9 mouse cellular contexts compared by ENCODE assay signal in genomic region chr2:28524406-28524805, GRCm38 (mm10). TPM values are rescaled to one million over a fixed set of nuclear protein-coding genes. Genes with fewer than 3 reads are reported as not detected.
A peak's percentile ranks its signal among the peaks of the same experiment; 100 is the strongest.
DNase-seq lines count a peak whose midpoint lies in the region; ATAC-seq and TF ChIP-seq lines count a peak whose summit lies in the region.
"Had no signal": no experiment of that assay in that cellular context is flagged by ENCODE, and none has a peak within 500 bp of the region (broad histone marks: within the 10 kb centered on the region; RNA-seq: fewer than 3 reads in every experiment).

No protein-coding gene starts in this region.

- WGBS in kidney, postnatal 0 days: 85% methylated on average over 10 of the region's 10 CpGs
- 77% methylated on average over 10 of the region's 10 CpGs for WGBS in forebrain, embryonic 15.5 days
- WGBS in midbrain, postnatal 0 days: 80% methylated on average over 10 of the region's 10 CpGs

- H3K9ac ChIP-seq in kidney, postnatal 0 days (ENCODE audit: low read depth, low read length): no peak overlapping the region
- no peak overlapping the region for H3K9ac ChIP-seq in forebrain, embryonic 15.5 days (replicated peaks)
- H3K9ac ChIP-seq in midbrain, postnatal 0 days (replicated peaks; ENCODE audit: low read length, poor library complexity, severe bottlenecking): no peak overlapping the region
- H3K9ac ChIP-seq: liver, embryonic 15.5 days had no signal

- no peak for ATAC-seq in kidney, postnatal 0 days (replicated peaks; ENCODE audit: low FRiP score, low read depth)
- no peak for ATAC-seq in forebrain, embryonic 15.5 days (replicated peaks)
- ATAC-seq in midbrain, postnatal 0 days (ENCODE audit: low FRiP score): no peak
- ATAC-seq in megakaryocyte-erythroid progenitor cell, adult 5-6 weeks (replicated peaks; ENCODE audit: low FRiP score, low TSS enrichment, poor library complexity, severe bottlenecking): no peak

- no peaks in the 10 kb centered on the region for H3K9me3 ChIP-seq in kidney, postnatal 0 days (replicated peaks; ENCODE audit: low read length)
- H3K9me3 ChIP-seq in forebrain, embryonic 15.5 days: no peaks in the 10 kb centered on the region
- no peaks in the 10 kb centered on the region for H3K9me3 ChIP-seq in midbrain, postnatal 0 days (ENCODE audit: low read length)
- H3K9me3 ChIP-seq: liver, embryonic 15.5 days had no signal

- H3K4me3 ChIP-seq in kidney, postnatal 0 days (replicated peaks; ENCODE audit: low read depth, low read length): no peak overlapping the region
- H3K4me3 ChIP-seq in forebrain, embryonic 15.5 days: no peak overlapping the region
- no peak overlapping the region for H3K4me3 ChIP-seq in midbrain, postnatal 0 days (ENCODE audit: low read depth, low read length)
- H3K4me3 ChIP-seq: liver, embryonic 15.5 days had no signal

- H3K36me3 ChIP-seq in kidney, postnatal 0 days (ENCODE audit: insufficient read depth, low read length): no peaks in the 10 kb centered on the region
- peaks cover 5% of the 10 kb centered on the region; the same call in 1 of the 2 replicates for H3K36me3 ChIP-seq in forebrain, embryonic 15.5 days
- peaks cover 19% of the 10 kb centered on the region for H3K36me3 ChIP-seq in midbrain, postnatal 0 days (ENCODE audit: insufficient read depth, low read length)
- H3K36me3 ChIP-seq: liver, embryonic 15.5 days had no signal

- peak overlapping the region; percentile 69; the same call in 1 of the 2 replicates for H3K27ac ChIP-seq in kidney, postnatal 0 days
- peak overlapping the region; percentile 81 for H3K27ac ChIP-seq in forebrain, embryonic 15.5 days (replicated peaks)
- 0 out of 2 replicates have a peak overlapping the region, but pooled peaks have one; percentile 48 for H3K27ac ChIP-seq in midbrain, postnatal 0 days (ENCODE audit: low read depth, low read length)

- no peak for TF ChIP-seq CTCF in kidney, postnatal 0 days (IDR thresholded peaks at IDR 0.05; ENCODE audit: low read depth)
- TF ChIP-seq CTCF in midbrain, postnatal 0 days (IDR thresholded peaks at IDR 0.05): no peak

- DNase-seq in kidney, postnatal 0 days (ENCODE audit: low spot score): no peak
- DNase-seq in kidney, adult 11 months: no peak
- DNase-seq in adrenal gland, postnatal 14 days: peak; percentile 67
- DNase-seq in midbrain, postnatal 0 days (ENCODE audit: low spot score): no peak
- no peak for DNase-seq in T-cell, adult 2 months (ENCODE audit: low spot score)
- no peak for DNase-seq in lung, postnatal 14 days

- no peaks in the 10 kb centered on the region for H3K27me3 ChIP-seq in kidney, postnatal 0 days (ENCODE audit: insufficient read depth, low read length)
- H3K27me3 ChIP-seq in forebrain, embryonic 15.5 days: no peaks in the 10 kb centered on the region
- no peaks in the 10 kb centered on the region for H3K27me3 ChIP-seq in midbrain, postnatal 0 days (ENCODE audit: insufficient read depth, low read length)
- H3K27me3 ChIP-seq: liver, embryonic 15.5 days had no signal

- H3K4me1 ChIP-seq in kidney, postnatal 0 days (replicated peaks; ENCODE audit: insufficient read depth, low read length): peaks cover 25% of the 10 kb centered on the region; the same call in 1 of the 2 replicates
- peaks cover 83% of the 10 kb centered on the region for H3K4me1 ChIP-seq in forebrain, embryonic 15.5 days
- peaks cover 26% of the 10 kb centered on the region; the same call in 1 of the 2 replicates for H3K4me1 ChIP-seq in midbrain, postnatal 0 days (ENCODE audit: insufficient read depth, low read length)

- H3K4me2 ChIP-seq in kidney, postnatal 0 days (ENCODE audit: low read length): no peak overlapping the region
- H3K4me2 ChIP-seq in forebrain, embryonic 15.5 days (replicated peaks): no peak overlapping the region
- H3K4me2 ChIP-seq in midbrain, postnatal 0 days (ENCODE audit: low read depth, low read length, poor library complexity, severe bottlenecking): no peak overlapping the region
- H3K4me2 ChIP-seq: liver, embryonic 15.5 days had no signal

RNA-seq across cellular contexts. Expression of gene Ralgds, which starts 11.5 kb away (rescaled TPM):
- polyA plus RNA-seq in kidney, postnatal 0 days (2015; fragmentation: Nextera tagmentation; extraction: Ambion mirVana): 16.0 and 18.1 TPM in 2 replicates
- 27.0 and 35.9 TPM in 2 replicates for total RNA-seq in adrenal gland, postnatal 14 days (2021)
- 84.6 and 87.8 TPM in 2 replicates for polyA plus RNA-seq in forebrain, embryonic 15.5 days (2015; fragmentation: Nextera tagmentation; extraction: Ambion mirVana)
- 212 and 292 TPM in 2 replicates for total RNA-seq in midbrain, postnatal 0 days (2014; rRNA removed)
- 82.1 and 84.6 TPM in 2 replicates for polyA plus RNA-seq in midbrain, postnatal 0 days (2015; fragmentation: Nextera tagmentation; extraction: Ambion mirVana)
- total RNA-seq in megakaryocyte-erythroid progenitor cell, adult 5-6 weeks (2014; fragmentation: Nextera tagmentation): 1.7 and 5.5 TPM in 2 replicates
- total RNA-seq in megakaryocyte-erythroid progenitor cell, adult 5-6 weeks (2017): 0.56 and 0.88 TPM in 2 replicates

RNA-seq across cellular contexts. Expression of gene Gm10134, which starts 18.5 kb away (rescaled TPM):
- polyA plus RNA-seq in kidney, postnatal 0 days (2015; fragmentation: Nextera tagmentation; extraction: Ambion mirVana): 10.2 and 11.1 TPM in 2 replicates
- total RNA-seq in adrenal gland, postnatal 14 days (2021): 1.1 and 3.2 TPM in 2 replicates
- polyA plus RNA-seq in forebrain, embryonic 15.5 days (2015; fragmentation: Nextera tagmentation; extraction: Ambion mirVana): 0.60 and 0.92 TPM in 2 replicates
- total RNA-seq in midbrain, postnatal 0 days (2014; rRNA removed): not detected in 2 replicates
- polyA plus RNA-seq in midbrain, postnatal 0 days (2015; fragmentation: Nextera tagmentation; extraction: Ambion mirVana): 3.6 and 4.0 TPM in 2 replicates
- not detected in 2 replicates for total RNA-seq in megakaryocyte-erythroid progenitor cell, adult 5-6 weeks (2014; fragmentation: Nextera tagmentation)
- not detected in 2 replicates for total RNA-seq in megakaryocyte-erythroid progenitor cell, adult 5-6 weeks (2017)

RNA-seq across cellular contexts. Expression of gene Gbgt1, which starts 27.7 kb away (rescaled TPM):
- polyA plus RNA-seq in kidney, postnatal 0 days (2015; fragmentation: Nextera tagmentation; extraction: Ambion mirVana): 2.4 and 3.8 TPM in 2 replicates
- 3.3 and 5.1 TPM in 2 replicates for total RNA-seq in adrenal gland, postnatal 14 days (2021)
- 0.50 and 0.68 TPM in 2 replicates for polyA plus RNA-seq in forebrain, embryonic 15.5 days (2015; fragmentation: Nextera tagmentation; extraction: Ambion mirVana)
- total RNA-seq in midbrain, postnatal 0 days (2014; rRNA removed): 3.3 and 5.4 TPM in 2 replicates
- polyA plus RNA-seq in midbrain, postnatal 0 days (2015; fragmentation: Nextera tagmentation; extraction: Ambion mirVana): 0.75 and 0.81 TPM in 2 replicates
- total RNA-seq in megakaryocyte-erythroid progenitor cell, adult 5-6 weeks (2014; fragmentation: Nextera tagmentation): not detected in 2 replicates
- not detected in 2 replicates for total RNA-seq in megakaryocyte-erythroid progenitor cell, adult 5-6 weeks (2017)

RNA-seq across cellular contexts. Expression of gene Cel, which starts 38.8 kb away (rescaled TPM):
- polyA plus RNA-seq in kidney, postnatal 0 days (2015; fragmentation: Nextera tagmentation; extraction: Ambion mirVana): not detected in 2 replicates
- 0.15 TPM in 1 of 2 replicates, not detected in the other for total RNA-seq in adrenal gland, postnatal 14 days (2021)
- 0.10 TPM in 1 of 2 replicates, not detected in the other for polyA plus RNA-seq in forebrain, embryonic 15.5 days (2015; fragmentation: Nextera tagmentation; extraction: Ambion mirVana)
- not detected in 2 replicates for total RNA-seq in midbrain, postnatal 0 days (2014; rRNA removed)
- not detected in 2 replicates for polyA plus RNA-seq in midbrain, postnatal 0 days (2015; fragmentation: Nextera tagmentation; extraction: Ambion mirVana)
- not detected in 2 replicates for total RNA-seq in megakaryocyte-erythroid progenitor cell, adult 5-6 weeks (2014; fragmentation: Nextera tagmentation)
- not detected in 2 replicates for total RNA-seq in megakaryocyte-erythroid progenitor cell, adult 5-6 weeks (2017)

RNA-seq across cellular contexts. Expression of gene Mrps2, which starts 56.5 kb away (rescaled TPM):
- polyA plus RNA-seq in kidney, postnatal 0 days (2015; fragmentation: Nextera tagmentation; extraction: Ambion mirVana): 51.9 and 54.1 TPM in 2 replicates
- 70.8 and 73.7 TPM in 2 replicates for total RNA-seq in adrenal gland, postnatal 14 days (2021)
- 49.5 and 49.6 TPM in 2 replicates for polyA plus RNA-seq in forebrain, embryonic 15.5 days (2015; fragmentation: Nextera tagmentation; extraction: Ambion mirVana)
- 27.7 and 28.2 TPM in 2 replicates for total RNA-seq in midbrain, postnatal 0 days (2014; rRNA removed)
- 38.3 and 42.3 TPM in 2 replicates for polyA plus RNA-seq in midbrain, postnatal 0 days (2015; fragmentation: Nextera tagmentation; extraction: Ambion mirVana)
- 48.2 and 49.4 TPM in 2 replicates for total RNA-seq in megakaryocyte-erythroid progenitor cell, adult 5-6 weeks (2014; fragmentation: Nextera tagmentation)
- 35.3 and 37.8 TPM in 2 replicates for total RNA-seq in megakaryocyte-erythroid progenitor cell, adult 5-6 weeks (2017)
